Mouse (Mus musculus) kidney, embryonic 14.5 days (tissue): ENCODE measurements around the gene Rps11. TPM values are rescaled to one million over a fixed set of nuclear protein-coding genes. Genes with fewer than 3 reads are reported as not detected.
"Not testable (repeated sequence)": the region's sequence is repeated elsewhere in the genome, so short reads cannot be mapped to it uniquely, and the experiment has no call there.

ENCODE experiments used
- ATAC-seq: fragments of 200-750 bp; cut with Nextera tagmentation; 2 replicates; pipeline ENCODE4 v1.8.0; 2017; ENCODE audit warnings: moderate number of reproducible peaks, mild to moderate bottlenecking, moderate TSS enrichment, moderate library complexity; ENCODE audit not compliant: low FRiP score, low TSS enrichment
- H3K27ac ChIP-seq: fragments of 300-500 bp; sonication (generic); 2 replicates; pipeline ENCODE4 v1.5.1; 2014; ENCODE audit warnings: low read depth, mild to moderate bottlenecking, low read length, moderate library complexity, mixed read lengths
- H3K27me3 ChIP-seq: fragments of 300-500 bp; sonication (generic); 2 replicates; pipeline ENCODE4 v1.6.1; 2014; ENCODE audit warnings: mild to moderate bottlenecking, low read length; ENCODE audit not compliant: control insufficient read depth, insufficient read depth
- H3K36me3 ChIP-seq: fragments of 300-500 bp; sonication (generic); 2 replicates; pipeline ENCODE4 v1.6.1; 2014; ENCODE audit warnings: low read length, mixed read lengths; ENCODE audit not compliant: control insufficient read depth, insufficient read depth
- H3K4me1 ChIP-seq: fragments of 300-500 bp; sonication (generic); 2 replicates; pipeline ENCODE4 v1.6.1; 2014; ENCODE audit warnings: low read length, mixed read lengths; ENCODE audit not compliant: control insufficient read depth, insufficient read depth
- H3K4me2 ChIP-seq: fragments of 300-500 bp; sonication (generic); replicated peaks from 2 replicates; pipeline ENCODE4 v1.6.1; 2014; ENCODE audit warnings: low read depth, mild to moderate bottlenecking, low read length
- H3K4me3 ChIP-seq: fragments of 300-500 bp; sonication (generic); 2 replicates; pipeline ENCODE4 v1.5.1; 2014; ENCODE audit warnings: mild to moderate bottlenecking, low read length
- H3K9ac ChIP-seq: fragments of 300-500 bp; sonication (generic); 2 replicates; pipeline ENCODE4 v1.6.1; 2014; ENCODE audit warnings: low read depth, mild to moderate bottlenecking, low read length, moderate library complexity
- H3K9me3 ChIP-seq: fragments of 300-500 bp; sonication (generic); 2 replicates; pipeline ENCODE4 v1.6.1; 2016; ENCODE audit warnings: low read length; ENCODE audit not compliant: control insufficient read depth
- WGBS: fragments of 180-500 bp; shearing (Covaris S2); extraction: QIAGEN DNeasy Blood & Tissue Kit; methylation state at CpG from one replicate; pipeline ENCODE4 v1.1.7; 2014; 5-methylcytosine and 5-hydroxymethylcytosine counted together
- polyA plus RNA-seq: library from polyadenylated mRNA; unstranded; fragments of >200 nt; fragmentation: Nextera tagmentation; extraction: Ambion mirVana; gene quantifications from 2 replicates; pipeline ENCODE4 v1.2.1, GENCODE M21; 2014

The Rps11 gene
- polyA plus RNA-seq, 1 experiment from 2014 or later, result 1,882 TPM

- peaks cover under 1% of the 10 kb centered on the region; the same call in 1 of the 2 replicates for H3K27me3 ChIP-seq
- ATAC-seq, result no peak
- no peak overlapping the region for H3K27ac ChIP-seq
- H3K9me3 ChIP-seq, result no peaks in the 10 kb centered on the region
- no peak overlapping the region for H3K4me2 ChIP-seq
- peaks cover 10% of the 10 kb centered on the region for H3K4me1 ChIP-seq
- H3K36me3 ChIP-seq, result peaks cover 16% of the 10 kb centered on the region; the same call in 1 of the 2 replicates
- H3K9ac ChIP-seq, result no peak overlapping the region
- no peak overlapping the region for H3K4me3 ChIP-seq
- 88% methylated on average over 14 of the region's 14 CpGs for WGBS
Observed at GRCm38 (mm10) chr7:45157459-45157858, 33.2 kb upstream of the Rps11 start.

DNA sequence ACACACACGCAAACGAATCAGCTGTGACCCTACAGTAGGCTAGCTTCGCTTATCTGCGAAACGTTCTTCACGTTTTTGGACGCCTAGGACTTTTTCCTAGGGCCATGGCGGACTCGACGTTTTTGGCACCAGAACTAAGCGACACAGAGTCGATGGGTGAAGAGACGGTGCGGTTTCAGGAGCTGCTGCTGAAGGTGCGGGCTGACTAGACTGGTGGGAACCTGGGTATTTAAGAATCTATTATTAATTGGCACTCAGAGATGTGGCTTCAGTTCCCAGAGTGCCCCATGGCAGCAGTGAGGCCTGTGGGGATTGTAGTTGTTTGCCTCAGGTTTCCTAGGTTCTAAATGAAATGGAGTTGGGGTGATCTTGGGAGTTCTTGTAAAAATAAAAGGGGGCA is 32.0 kb upstream of the Rps11 start:
- Histone ChIP-seq H3K9me3 (no peaks in the 10 kb centered on the region), H3K36me3 (peaks cover 16% of the 10 kb centered on the region; the same call in 1 of the 2 replicates), H3K9ac (no peak overlapping the region), H3K4me1 (peaks cover 16% of the 10 kb centered on the region; the same call in 1 of the 2 replicates), H3K27me3 (no peaks in the 10 kb centered on the region), H3K27ac (no peak overlapping the region), H3K4me3 (no peak overlapping the region), H3K4me2 (no peak overlapping the region)
- ATAC-seq, result no peak
- 96% methylated on average over 15 of the region's 15 CpGs for WGBS

GRCm38 (mm10) chr7:45155590-45155989 is 31.4 kb upstream of the Rps11 start:
- no peak overlapping the region for H3K4me3 ChIP-seq
- H3K9ac ChIP-seq, result no peak overlapping the region
- H3K4me2 ChIP-seq, result no peak overlapping the region; the same call in 1 of the 2 replicates
- H3K36me3 ChIP-seq, result peaks cover 13% of the 10 kb centered on the region; the same call in 1 of the 2 replicates
- WGBS, result 87% methylated on average over 9 of the region's 9 CpGs
- no peaks in the 10 kb centered on the region for H3K27me3 ChIP-seq
- peaks cover 21% of the 10 kb centered on the region for H3K4me1 ChIP-seq
- no peaks in the 10 kb centered on the region for H3K9me3 ChIP-seq
- no peak overlapping the region for H3K27ac ChIP-seq
- ATAC-seq, result no peak

DNA sequence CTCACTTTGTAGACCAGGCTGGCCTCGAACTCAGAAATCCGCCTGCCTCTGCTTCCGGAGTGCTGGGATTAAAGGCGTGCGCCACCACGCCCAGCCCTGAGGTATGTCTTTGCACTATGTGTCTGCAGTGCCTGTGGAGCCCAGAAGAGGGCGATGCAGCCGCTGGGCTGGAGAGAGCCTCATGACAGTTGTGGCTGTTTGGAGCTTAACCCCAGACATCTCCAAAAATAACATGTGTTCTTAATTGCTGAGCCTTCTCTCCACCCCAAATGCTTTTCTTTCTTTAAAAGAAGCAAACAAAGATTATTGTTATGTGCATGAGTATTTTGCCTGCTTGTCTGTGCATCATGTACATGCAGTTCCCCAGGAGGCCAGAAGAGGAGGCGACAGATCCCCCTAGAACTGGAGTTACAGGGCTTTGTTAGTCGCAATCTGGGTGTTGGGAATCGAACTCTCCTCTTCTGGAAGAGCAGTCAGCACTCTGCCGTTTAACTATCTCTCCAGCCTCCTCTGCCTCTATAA is 30.8 kb upstream of the Rps11 start:
- no peak overlapping the region for H3K27ac ChIP-seq
- H3K27me3 ChIP-seq, result no peaks in the 10 kb centered on the region
- peak overlapping the region; percentile 39 for H3K4me2 ChIP-seq
- WGBS, result 76% methylated on average over 12 of the region's 12 CpGs
- 0 out of 2 replicates have a peak overlapping the region, but pooled peaks have one; percentile 78 for H3K9ac ChIP-seq
- peaks cover 12% of the 10 kb centered on the region; the same call in 1 of the 2 replicates for H3K36me3 ChIP-seq
- H3K9me3 ChIP-seq, result no peaks in the 10 kb centered on the region
- ATAC-seq, result no peak
- peak overlapping the region; percentile 63 for H3K4me3 ChIP-seq
- peaks cover 26% of the 10 kb centered on the region for H3K4me1 ChIP-seq

GRCm38 (mm10) chr7:45154096-45154992 is 30.1 kb upstream of the Rps11 start, which contains the start of the genes Pih1d1 and Aldh16a1:
Gene Pih1d1 (plus strand): TSS chr7:45154303.
Gene Aldh16a1 (minus strand): TSS chr7:45154584.
- 5% methylated on average over 69 of the region's 69 CpGs for WGBS
- peak within 1 kb of the TSS; percentile 78 for H3K9ac ChIP-seq
- H3K4me2 ChIP-seq, result peak within 1 kb of the TSS; percentile 75
- peak within 1 kb of the TSS; percentile 63 for H3K4me3 ChIP-seq
- peak within 1 kb of the TSS; percentile 96 for H3K27ac ChIP-seq
- ATAC-seq, result peak; percentile 94
- H3K9me3 ChIP-seq, result no peaks in the 10 kb centered on the region
- H3K27me3 ChIP-seq, result no peaks in the 10 kb centered on the region
- peaks cover 26% of the 10 kb centered on the region for H3K4me1 ChIP-seq
- H3K36me3 ChIP-seq, result peaks cover 12% of the 10 kb centered on the region; the same call in 1 of the 2 replicates

- Histone ChIP-seq H3K27ac (peak overlapping the region; percentile 96), H3K9me3 (no peaks in the 10 kb centered on the region), H3K4me1 (peaks cover 26% of the 10 kb centered on the region), H3K36me3 (peaks cover 10% of the 10 kb centered on the region; the same call in 1 of the 2 replicates), H3K9ac (peak overlapping the region; percentile 78), H3K4me2 (peak overlapping the region; percentile 75), H3K4me3 (peak overlapping the region; percentile 63), H3K27me3 (no peaks in the 10 kb centered on the region)
- ATAC-seq, result no peak
- 1% methylated on average over 5 of the region's 5 CpGs for WGBS
Observed at GRCm38 (mm10) chr7:45153586-45153985, 29.3 kb upstream of the Rps11 start.

DNA sequence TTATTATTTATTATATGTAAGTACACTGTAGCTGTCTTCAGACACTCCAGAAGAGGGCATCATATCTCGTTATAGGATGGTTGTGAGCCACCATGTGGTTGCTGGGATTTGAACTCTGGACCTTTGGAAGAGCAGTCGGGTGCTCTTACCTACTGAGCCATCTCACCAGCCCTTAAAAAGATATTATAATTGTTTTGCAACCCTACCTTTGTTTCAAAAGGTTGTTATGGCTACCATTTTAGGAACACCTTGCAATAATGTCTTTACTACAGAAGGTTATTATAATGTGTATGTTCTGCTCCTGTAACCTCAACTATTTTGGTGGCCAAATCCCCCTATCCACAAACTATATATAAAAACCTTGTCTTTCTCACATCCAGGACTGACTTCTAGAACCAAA is 28.8 kb upstream of the Rps11 start:
- Histone ChIP-seq H3K4me1 (peaks cover 26% of the 10 kb centered on the region), H3K4me3 (peak overlapping the region; percentile 63; the same call in 1 of the 2 replicates), H3K9ac (peak overlapping the region; percentile 78; the same call in 1 of the 2 replicates), H3K4me2 (peak overlapping the region; percentile 75; the same call in 1 of the 2 replicates)
- not testable (repeated sequence) for H3K36me3 ChIP-seq, ATAC-seq, H3K27me3 ChIP-seq, H3K27ac ChIP-seq, H3K9me3 ChIP-seq
- WGBS, result 84% methylated on average over 2 of the region's 2 CpGs

GRCm38 (mm10) chr7:45151303-45151702 is 27.1 kb upstream of the Rps11 start:
- H3K27ac ChIP-seq, result peak overlapping the region; percentile 79; the same call in 1 of the 2 replicates
- H3K36me3 ChIP-seq, result peaks cover 12% of the 10 kb centered on the region
- H3K9ac ChIP-seq, result no peak overlapping the region
- no peaks in the 10 kb centered on the region for H3K27me3 ChIP-seq
- H3K4me2 ChIP-seq, result no peak overlapping the region
- H3K4me1 ChIP-seq, result peaks cover 26% of the 10 kb centered on the region
- H3K9me3 ChIP-seq, result no peaks in the 10 kb centered on the region
- 20% methylated on average over 11 of the region's 11 CpGs for WGBS
- no peak for ATAC-seq
- no peak overlapping the region for H3K4me3 ChIP-seq
